Mouse (Mus musculus) midbrain, postnatal 0 days (tissue): ENCODE measurements around the gene 1700019D03Rik. TPM values are rescaled to one million over a fixed set of nuclear protein-coding genes. Genes with fewer than 3 reads are reported as not detected.

Experiments used
- ATAC-seq: fragments of 200-750 bp; cut with Nextera tagmentation; 2 replicates; pipeline ENCODE4 v1.8.0; 2017; ENCODE audit warnings: moderate number of reproducible peaks, mild to moderate bottlenecking, moderate TSS enrichment, moderate library complexity; ENCODE audit not compliant: low FRiP score
- DNase-seq: peaks from one replicate; pipeline ENCODE4 v3.0.0-alpha.2; 2015; ENCODE audit warnings: low spot score
- H3K27ac ChIP-seq: fragments of 300-500 bp; sonication (generic); 2 replicates; pipeline ENCODE4 v1.5.1; 2014; ENCODE audit warnings: low read depth, mild to moderate bottlenecking, low read length, mixed read lengths
- H3K27me3 ChIP-seq: fragments of 300-500 bp; sonication (generic); 2 replicates; pipeline ENCODE4 v1.6.1; 2014; ENCODE audit warnings: low read length, control low read depth, mixed read lengths; ENCODE audit not compliant: insufficient read depth
- H3K36me3 ChIP-seq: fragments of 300-500 bp; sonication (generic); 2 replicates; pipeline ENCODE4 v1.6.1; 2014; ENCODE audit warnings: low read length, control low read depth, mixed read lengths; ENCODE audit not compliant: insufficient read depth
- H3K4me1 ChIP-seq: fragments of 300-500 bp; sonication (generic); 2 replicates; pipeline ENCODE4 v1.6.1; 2014; ENCODE audit warnings: mild to moderate bottlenecking, control low read depth, antibody characterized with exemption, low read length, mixed read lengths; ENCODE audit not compliant: insufficient read depth
- H3K4me2 ChIP-seq: fragments of 300-500 bp; sonication (generic); 2 replicates; pipeline ENCODE4 v1.6.1; 2014; ENCODE audit warnings: low read depth, mild to moderate bottlenecking, low read length, mixed read lengths; ENCODE audit not compliant: poor library complexity, severe bottlenecking
- H3K4me3 ChIP-seq: fragments of 300-500 bp; sonication (generic); 2 replicates; pipeline ENCODE4 v1.5.1; 2014; ENCODE audit warnings: low read depth, mild to moderate bottlenecking, low read length, moderate library complexity
- H3K9ac ChIP-seq: fragments of 300-500 bp; sonication (generic); replicated peaks from 2 replicates; pipeline ENCODE4 v1.6.1; 2014; ENCODE audit warnings: mild to moderate bottlenecking, low read length, moderate library complexity, mixed read lengths; ENCODE audit not compliant: poor library complexity, severe bottlenecking
- H3K9me3 ChIP-seq: fragments of 300-500 bp; sonication (generic); 2 replicates; pipeline ENCODE4 v1.6.1; 2016; ENCODE audit warnings: low read length, control low read depth
- CTCF ChIP-seq: IDR thresholded peaks from 2 replicates; pipeline ENCODE4 v1.5.1; 2016; ENCODE audit warnings: antibody characterized with exemption, mild to moderate bottlenecking
- WGBS: fragments of 180-500 bp; shearing (Covaris S2); extraction: QIAGEN DNeasy Blood & Tissue Kit; methylation state at CpG from one replicate; pipeline ENCODE4 v1.1.7; 2014; 5-methylcytosine and 5-hydroxymethylcytosine counted together
- polyA plus RNA-seq: library from polyadenylated mRNA; unstranded; fragments of >200 nt; fragmentation: Nextera tagmentation; extraction: Ambion mirVana; gene quantifications from 2 replicates; pipeline ENCODE4 v1.2.1, GENCODE M21; 2015
- total RNA-seq: library from RNA; depleted of rRNA; stranded (reverse); fragments of >200 nt; gene quantifications from 2 replicates; pipeline ENCODE4 v1.2.3, GENCODE M21; 2014

The 1700019D03Rik gene
- total and polyA plus RNA-seq, 2 experiments from 2014 or later: 2.6 to 6.1 TPM

GRCm38 (mm10) chr1:53053087-53054022 is 33.4 kb upstream of the 1700019D03Rik start:
- Histone ChIP-seq H3K27me3 (no peaks in the 10 kb centered on the region), H3K36me3 (no peaks in the 10 kb centered on the region), H3K9ac (no peak overlapping the region), H3K4me2 (no peak overlapping the region), H3K4me3 (no peak overlapping the region), H3K9me3 (no peaks in the 10 kb centered on the region), H3K4me1 (no peaks in the 10 kb centered on the region), H3K27ac (no peak overlapping the region)
- peak; percentile 88 for TF ChIP-seq CTCF
- 47% methylated on average over 9 of the region's 9 CpGs for WGBS
- ATAC-seq: peak; percentile 71
- DNase-seq: peak; percentile 73

- Histone ChIP-seq H3K36me3 (no peaks in the 10 kb centered on the region), H3K9ac (no peak overlapping the region), H3K27me3 (no peaks in the 10 kb centered on the region), H3K27ac (no peak overlapping the region), H3K4me3 (no peak overlapping the region), H3K4me2 (no peak overlapping the region), H3K9me3 (no peaks in the 10 kb centered on the region), H3K4me1 (no peaks in the 10 kb centered on the region)
- DNase-seq (no peak), ATAC-seq (no peak)
- 88% methylated on average over 8 of the region's 8 CpGs for WGBS
- TF ChIP-seq CTCF: no peak
Measured at GRCm38 (mm10) chr1:53049763-53050427, 29.9 kb upstream of the 1700019D03Rik start.

- Histone ChIP-seq H3K4me3 (no peak overlapping the region), H3K27ac (no peak overlapping the region), H3K4me1 (no peaks in the 10 kb centered on the region), H3K36me3 (no peaks in the 10 kb centered on the region), H3K4me2 (no peak overlapping the region), H3K27me3 (no peaks in the 10 kb centered on the region), H3K9ac (no peak overlapping the region), H3K9me3 (no peaks in the 10 kb centered on the region)
- 93% methylated on average over 5 of the region's 5 CpGs for WGBS
- ATAC-seq (no peak), DNase-seq (no peak)
- TF ChIP-seq CTCF: no peak
Measured at GRCm38 (mm10) chr1:53037443-53037871, 17.5 kb upstream of the 1700019D03Rik start.

- ATAC-seq (no peak), DNase-seq (peak; percentile 72)
- Histone ChIP-seq H3K4me2 (no peak overlapping the region), H3K4me3 (no peak overlapping the region), H3K27me3 (no peaks in the 10 kb centered on the region), H3K4me1 (no peaks in the 10 kb centered on the region), H3K27ac (no peak overlapping the region), H3K9ac (no peak overlapping the region), H3K36me3 (no peaks in the 10 kb centered on the region), H3K9me3 (no peaks in the 10 kb centered on the region)
- peak; percentile 72 for TF ChIP-seq CTCF
Measured at GRCm38 (mm10) chr1:53032550-53032949, 12.6 kb upstream of the 1700019D03Rik start.

GRCm38 (mm10) chr1:53018746-53019505 is 1.1 kb downstream of the 1700019D03Rik start:
- Histone ChIP-seq H3K9ac (no peak overlapping the region), H3K4me1 (no peaks in the 10 kb centered on the region), H3K36me3 (no peaks in the 10 kb centered on the region), H3K9me3 (no peaks in the 10 kb centered on the region), H3K27ac (no peak overlapping the region), H3K4me2 (no peak overlapping the region), H3K27me3 (no peaks in the 10 kb centered on the region), H3K4me3 (no peak overlapping the region)
- no peak for TF ChIP-seq CTCF
- no peak for ATAC-seq
- no peak for DNase-seq
- 31% methylated on average over 3 of the region's 3 CpGs for WGBS
